Mouse (Mus musculus): ENCODE measurements around the gene Cgrrf1.

DNA sequence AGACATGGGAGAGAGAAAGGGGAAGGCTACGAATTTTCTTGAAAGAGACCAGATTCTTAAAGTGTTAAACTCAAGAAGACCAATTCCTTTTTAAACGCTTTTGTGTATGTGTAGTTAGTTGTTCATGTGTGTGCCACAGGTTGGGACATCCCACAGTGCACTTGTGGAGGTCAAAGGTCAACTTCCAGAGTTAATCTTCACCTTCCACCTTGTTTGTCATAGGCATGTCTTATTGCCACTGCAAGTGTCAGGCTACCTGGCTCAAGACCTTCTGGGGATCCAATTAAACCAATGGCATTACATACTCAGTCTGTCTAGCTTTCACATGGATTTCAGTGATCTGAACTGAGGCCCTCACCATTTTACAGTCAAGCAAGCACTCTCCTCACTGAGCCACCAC lies 7.9 kb upstream of the Cgrrf1 start:
- TF ChIP-seq CTCF (IDR thresholded peaks at IDR 0.05; ENCODE audit: insufficient read depth, low read depth, low read length) (no peak), POLR2A (IDR thresholded peaks at IDR 0.05; ENCODE audit: insufficient read depth, low read depth, low read length) (no peak)

Data from olfactory bulb, adult 2 months (tissue).